Mouse (Mus musculus): ENCODE results near the gene Cetn3.

Cetn3 gene

DNA sequence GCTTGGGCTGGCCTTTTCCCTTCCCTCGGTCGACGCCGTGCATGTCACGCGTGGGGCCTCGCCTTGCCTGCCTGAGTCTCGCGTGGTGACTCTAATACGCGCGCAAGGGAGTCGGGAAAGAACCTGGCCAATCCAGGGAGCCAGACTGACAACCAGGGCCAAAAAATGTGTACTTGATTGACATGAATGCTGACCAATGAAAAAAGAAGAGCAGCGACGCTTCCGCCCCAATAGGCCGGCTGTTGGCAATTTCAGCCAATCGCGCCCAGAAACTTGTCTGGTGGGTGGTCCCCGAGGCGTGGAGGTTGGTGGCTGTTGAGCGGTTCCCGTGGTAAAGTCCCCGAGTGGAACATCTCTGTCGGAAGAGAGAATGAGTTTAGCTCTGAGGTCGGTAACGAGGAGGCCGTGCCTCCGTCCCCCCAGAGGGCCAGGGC lies at the start of gene Cetn3:
TSS of gene Cetn3 (plus strand) at position 107 of the 434 bp plus-strand sequence.
- peak; percentile 97 for DNase-seq

DNA sequence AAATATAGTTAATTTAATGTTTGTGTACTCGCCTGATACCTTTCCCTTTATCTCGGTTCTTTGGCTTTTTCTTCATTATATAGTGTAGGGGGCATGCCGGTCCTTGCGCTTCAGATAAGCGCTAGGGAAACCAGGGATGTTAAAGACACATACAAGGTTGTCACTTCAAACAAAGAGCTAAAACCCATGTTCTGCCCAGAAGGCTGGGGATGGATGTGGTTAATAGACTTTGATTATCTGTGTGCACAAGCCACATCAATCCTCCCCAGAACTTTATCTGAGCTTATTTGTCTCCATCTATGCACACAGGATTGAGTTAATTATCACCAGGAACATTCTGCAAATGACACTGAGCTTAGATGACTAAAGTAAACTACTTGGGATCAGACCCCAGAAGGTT lies 46.3 kb upstream of the Cetn3 start:
- DNase-seq: no peak

DNA sequence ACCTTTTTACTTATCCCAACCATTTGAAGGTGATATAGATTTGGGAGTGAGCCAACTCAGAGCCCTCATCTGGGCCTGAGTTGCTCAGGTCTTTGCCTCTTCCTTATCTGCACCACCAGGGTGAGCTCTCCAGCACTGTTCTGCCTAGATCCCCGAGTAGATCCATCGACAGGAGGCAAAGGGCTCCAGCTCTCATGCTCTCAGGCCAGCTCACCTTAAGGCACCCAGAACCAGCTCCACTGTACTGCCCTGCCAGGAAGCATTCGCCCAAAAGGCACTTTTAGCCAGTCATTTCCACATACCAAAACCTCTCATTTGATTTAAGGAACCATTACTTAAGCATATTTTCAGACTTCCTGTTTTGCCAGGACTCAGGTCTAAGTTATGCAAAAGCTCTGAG lies 42.0 kb upstream of the Cetn3 start:
- DNase-seq: peak; percentile 14

DNA sequence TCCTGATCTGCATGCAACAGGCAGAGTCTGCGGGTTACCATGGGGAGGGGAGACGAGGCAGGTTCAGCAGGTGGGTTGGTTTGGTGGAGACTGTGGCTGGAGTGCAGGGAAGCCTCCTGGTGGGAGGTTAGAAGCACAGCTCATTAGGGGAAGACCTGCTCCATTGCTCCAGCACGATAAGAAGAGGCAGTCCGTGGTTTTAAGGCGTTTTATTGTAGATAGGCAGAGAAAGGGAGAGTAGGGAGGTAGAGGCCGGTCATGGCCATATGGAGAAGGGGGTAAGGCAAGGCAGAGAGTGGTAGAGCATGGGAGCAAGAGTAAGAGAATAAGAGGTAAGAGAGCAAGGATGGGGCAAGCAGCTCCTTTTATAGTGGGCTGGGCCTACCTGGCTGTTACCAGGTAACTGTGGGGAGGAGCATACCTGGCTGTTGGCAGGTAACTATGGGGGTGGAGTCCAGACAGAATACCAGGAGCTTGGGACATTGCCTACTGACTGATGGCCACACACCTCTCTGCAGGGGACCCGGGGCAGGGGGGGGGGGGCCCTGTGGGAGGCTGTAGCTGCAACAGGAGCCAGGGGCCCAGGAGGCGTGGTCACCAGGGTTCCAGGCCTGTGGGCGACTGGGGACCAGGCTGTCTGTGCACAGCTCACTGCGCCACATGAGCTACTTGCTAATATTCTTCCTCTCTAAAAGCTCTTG lies 39.3 kb upstream of the Cetn3 start:
- peak; percentile 25 for DNase-seq

DNA sequence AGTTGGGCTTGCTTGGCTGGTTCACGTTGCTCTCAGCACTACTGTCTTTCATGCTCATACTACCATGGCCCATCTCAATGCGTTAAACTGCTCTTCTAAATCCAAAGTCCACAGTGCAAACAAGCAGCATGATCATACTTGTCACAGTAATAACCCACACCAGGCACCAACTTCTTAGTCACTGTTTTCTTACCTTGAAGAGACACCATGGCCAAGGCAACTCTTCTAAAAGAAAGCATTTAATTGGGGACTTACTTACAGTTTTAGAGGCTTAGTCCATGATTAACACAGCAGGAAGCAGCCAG lies 38.8 kb upstream of the Cetn3 start:
- DNase-seq: no peak

DNA sequence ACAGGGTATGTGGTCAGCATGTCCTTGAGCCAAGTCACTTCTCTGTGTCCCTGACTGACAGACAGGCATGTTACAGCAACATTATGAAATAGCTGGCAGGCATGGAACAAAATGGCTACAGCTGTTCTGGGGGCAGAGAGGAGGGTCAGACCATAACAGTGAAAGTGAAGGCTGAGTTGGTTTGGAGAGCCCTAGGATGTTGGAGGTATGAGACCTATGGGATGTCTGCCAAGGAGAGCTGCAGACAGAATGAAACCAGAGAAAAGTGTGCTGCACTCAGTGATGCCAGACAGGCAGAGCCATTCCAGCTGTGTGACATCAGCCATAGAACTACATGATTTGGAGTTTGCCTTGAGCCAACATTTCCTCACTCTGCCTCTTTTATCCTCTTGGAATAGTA lies 28.0 kb upstream of the Cetn3 start:
- DNase-seq: no peak

DNA sequence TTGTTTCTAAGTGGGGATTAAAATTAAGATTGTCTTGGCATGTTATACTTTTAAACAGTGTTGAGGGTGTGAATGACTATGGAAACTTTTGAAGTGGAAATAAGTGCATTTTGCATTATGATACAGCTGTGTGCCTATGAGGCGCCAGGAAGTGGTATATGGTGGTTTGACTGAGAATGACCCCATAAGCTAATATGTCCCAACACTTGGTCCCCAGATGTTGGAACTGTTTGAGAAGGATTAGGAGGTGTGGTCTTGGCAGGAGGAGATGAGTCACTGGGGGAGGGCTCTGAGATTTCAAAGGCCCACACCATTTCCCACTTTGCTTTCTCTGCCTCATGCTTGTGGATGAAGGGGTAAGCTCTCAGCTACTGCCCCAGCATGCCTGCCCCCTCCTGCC lies 27.6 kb upstream of the Cetn3 start:
- no peak for DNase-seq

DNA sequence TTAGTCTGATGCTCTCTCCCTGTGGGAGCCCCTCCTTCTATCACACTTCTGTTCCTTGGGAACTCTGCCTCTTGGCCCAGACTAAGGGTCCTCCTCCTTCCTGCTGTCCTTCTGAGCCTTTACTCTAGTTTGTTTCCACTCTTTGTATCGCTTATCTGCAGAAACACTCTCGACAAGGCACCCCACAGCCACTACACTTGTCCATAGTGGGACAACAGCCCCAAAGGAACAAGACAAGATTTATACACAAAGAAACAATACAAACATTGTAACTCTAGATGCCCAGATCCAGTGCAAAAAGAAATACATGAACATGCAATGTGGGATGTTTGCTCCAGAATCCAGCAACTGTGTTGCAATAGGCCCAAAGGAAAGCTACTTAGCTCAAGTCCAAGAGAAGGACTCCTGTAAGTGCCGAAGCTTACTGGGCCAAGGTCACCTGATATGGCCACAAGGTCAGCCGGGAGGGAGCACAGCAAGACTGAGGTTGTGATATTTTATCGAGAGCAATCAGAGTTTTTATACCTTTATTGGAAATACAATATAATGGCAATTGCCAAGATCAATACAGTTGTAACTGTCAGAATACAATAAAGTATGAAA lies 25.7 kb upstream of the Cetn3 start:
- DNase-seq: peak; percentile 46

DNA sequence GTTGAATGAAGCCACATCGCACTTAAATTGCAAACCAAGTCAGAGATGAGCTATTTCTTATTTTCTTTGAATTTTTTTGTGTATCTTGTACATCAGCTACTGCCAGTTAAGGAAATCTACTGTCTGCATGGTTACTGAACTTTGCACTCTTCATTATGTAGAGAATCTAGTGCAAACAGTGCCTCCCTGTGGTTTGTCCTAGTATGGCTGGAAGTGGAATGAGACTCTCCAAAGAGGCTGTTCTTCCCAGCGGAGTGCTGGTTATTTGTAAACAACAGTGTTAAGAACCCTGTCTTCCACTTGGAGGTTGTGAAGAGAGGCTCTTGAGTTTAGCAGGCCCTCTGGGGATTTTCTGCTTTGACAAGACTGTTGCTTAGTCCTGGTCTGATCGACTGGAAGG lies 22.5 kb upstream of the Cetn3 start:
- DNase-seq: peak; percentile 69

DNA sequence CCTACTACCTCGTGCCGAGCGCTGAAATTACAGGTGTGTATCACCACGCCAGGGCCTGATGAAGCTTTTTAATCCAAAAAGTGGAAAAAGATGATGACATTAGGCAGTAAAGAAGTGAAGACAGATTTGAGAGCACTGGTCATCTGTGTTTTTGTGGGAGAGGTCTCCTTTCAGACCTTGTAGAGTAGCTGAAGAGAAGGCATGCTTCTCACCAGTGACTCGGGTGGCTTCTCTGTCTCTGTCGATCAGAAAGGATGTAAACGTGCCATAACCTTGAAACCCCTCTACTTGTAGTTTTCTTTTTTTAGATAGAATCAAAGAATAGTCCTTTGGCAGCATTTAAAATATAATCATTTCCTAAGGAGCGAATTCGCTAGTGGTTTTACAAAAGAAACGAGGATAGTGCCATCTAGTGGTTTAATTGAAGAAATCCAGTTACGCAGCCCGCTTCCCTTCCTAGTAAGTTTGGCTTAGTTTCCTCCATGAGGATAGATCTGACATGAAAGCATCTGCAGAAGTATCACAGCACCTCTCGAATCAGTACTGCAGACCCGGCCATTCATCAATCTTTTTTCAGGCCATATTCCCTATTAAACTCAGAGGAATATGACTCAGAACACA lies 21.2 kb upstream of the Cetn3 start:
- peak; percentile 70 for DNase-seq

DNA sequence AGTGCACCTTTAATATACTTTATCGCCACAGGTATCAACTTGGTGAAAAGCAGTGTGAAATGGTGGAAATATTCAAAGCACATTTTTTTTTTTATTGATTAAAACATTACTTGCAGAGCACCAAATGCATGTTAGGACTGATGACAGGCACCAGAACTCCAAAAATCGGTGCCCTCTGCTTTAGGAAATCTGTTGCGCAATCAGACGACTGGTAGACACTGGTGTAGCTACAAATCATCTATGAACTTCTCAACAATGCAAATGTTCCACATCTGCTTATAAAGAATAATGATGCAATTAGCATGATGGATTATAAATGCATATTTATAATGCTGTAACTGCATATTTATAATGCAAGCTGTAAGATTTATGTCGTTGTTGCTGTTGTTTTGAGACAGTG lies 18.7 kb upstream of the Cetn3 start:
- DNase-seq: no peak

DNA sequence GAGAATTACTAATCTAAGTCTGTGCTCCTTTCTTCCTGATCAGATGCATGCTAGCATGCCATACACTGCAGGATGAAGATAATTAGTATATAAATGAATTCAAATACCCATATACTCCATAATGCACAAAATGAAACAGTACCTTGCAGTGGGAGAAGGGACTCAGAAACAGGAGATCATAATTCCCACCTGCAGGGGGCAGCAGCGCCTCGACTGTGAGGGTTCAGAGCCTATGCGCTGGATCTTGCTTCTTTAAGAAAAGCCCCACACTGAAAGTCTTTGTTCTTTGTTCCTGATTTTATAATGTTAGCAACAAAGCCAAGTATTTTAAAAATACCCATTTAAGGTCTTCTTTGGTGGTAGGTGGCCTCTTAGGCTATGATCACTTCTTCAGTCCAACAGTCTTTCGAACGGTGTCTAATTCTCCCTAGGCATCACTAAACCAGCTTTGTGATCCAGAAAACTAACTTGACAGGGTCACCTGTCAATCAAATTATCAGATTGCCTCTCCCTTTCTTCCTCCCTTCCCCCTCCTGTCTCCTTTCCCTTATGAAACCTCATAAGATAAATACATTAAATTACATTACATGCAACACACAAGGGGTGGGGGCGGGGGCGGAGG lies 15.7 kb upstream of the Cetn3 start:
- peak; percentile 82 for DNase-seq

DNA sequence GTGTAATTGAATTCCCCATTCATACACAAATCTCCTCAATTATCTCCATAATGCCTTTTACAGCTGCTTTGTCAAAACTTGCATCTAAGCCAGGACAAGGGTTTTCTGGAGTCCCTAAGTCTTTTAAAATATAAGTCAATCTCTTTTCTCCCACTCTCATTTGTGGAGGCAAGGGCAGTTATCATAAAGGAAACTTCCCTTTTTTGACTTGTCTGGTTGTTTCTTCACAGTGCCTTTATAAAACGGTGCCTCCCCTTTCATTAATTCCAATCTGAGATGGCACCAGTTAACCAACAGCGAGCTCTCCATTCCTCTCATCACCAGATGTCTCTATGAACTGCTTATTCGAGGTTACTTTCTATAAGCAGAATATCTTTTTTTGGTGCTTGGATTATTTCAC lies 6.7 kb upstream of the Cetn3 start:
- DNase-seq: no peak

DNA sequence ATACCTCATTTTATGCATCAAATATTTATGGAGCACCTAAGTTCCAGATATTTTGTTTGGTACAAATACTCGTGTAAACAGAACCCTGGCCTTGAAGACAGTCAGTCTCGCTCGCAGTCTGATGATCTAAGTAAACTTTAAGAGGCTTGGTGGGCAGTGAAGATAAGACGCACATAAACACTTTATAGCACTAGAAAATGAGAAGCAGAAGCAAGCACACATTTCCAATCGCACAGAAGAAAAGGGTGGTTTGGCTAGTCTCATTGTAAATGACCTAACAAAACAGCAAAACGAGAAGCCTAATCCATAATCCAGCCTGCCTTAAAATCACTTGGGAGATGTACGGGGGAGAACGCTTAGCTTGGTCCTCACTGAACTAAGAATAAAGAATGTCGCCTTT lies 402 bp upstream of the Cetn3 start:
- DNase-seq: no peak

DNA sequence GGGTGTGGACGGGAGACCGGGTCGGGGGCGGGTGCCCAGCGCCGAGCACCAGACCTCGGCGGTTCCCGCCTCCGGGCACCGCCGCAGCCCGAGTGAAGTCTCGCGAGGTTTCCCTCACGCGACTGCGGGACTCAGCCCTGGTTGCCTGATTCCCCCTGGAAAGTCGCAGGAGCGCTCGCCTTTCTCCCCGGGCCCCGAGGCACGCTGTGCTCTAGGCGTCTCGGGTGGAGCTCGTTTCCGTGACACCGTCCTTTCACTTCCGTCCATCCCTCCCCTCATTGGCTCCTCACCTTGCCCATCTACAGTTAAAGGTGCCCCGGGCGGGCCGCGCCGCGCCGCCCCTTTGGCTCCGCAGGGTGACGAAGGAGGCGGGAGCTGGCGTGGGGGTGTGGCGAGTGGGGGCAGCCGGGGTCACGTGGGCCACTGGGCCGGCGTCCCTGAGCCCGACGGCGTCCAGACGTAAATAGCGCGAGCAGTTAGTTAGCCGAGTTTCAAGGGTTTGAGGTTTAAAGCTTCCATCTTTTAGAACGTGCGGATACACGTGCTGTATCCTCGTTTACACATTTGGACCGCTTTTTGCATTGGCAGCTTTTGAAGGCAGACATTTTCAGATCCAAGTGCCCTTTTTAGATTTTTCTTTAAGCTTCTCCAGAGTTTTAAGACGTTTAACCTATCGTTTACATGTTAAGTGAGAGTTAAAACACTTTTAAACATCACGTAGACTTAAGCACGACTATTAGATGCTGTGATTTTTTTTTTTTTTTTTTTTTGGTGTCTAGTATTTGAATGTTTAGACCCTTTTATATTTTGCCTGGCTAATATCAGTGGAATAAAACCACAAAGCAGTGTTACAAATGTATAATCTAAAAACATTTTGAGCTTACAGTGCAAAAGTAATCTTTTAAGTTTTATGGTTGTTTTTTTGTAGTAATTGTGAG lies 797 bp downstream of the Cetn3 start:
- DNase-seq: peak; percentile 99

DNA sequence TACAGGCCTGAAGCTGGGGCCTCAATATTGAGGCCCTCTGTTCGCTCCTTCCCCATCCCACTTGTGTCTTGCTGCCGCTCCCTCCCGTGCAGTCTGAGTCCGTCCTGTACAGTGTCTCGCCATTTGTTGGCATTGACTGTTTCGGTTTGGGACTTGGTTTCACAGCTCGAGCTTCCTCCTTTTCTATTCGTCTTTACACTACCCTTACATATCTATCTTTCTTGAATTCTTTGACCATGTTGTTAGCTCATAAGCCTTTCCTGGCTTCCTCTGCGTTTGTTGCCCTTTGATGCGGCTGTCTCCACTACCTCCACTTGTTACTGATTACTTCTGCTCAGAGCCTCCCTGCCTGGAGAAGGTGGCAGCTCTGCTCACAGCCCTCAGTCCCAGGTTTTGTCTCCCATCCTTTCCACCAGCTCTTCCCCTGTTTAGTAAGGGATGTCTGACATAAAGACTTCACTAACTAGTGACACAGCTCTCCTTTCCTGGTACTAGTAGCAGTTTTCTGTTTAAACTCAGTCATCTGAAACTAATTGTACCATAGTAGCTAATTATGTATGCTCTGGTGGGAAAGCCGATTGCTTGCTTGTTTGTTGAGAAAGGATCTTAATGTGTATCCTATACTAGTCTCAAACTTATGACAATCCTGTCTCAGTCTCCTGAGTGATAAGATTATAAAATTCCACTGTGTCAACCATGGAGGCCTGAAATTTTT lies 3.0 kb downstream of the Cetn3 start:
- no peak for DNase-seq

DNA sequence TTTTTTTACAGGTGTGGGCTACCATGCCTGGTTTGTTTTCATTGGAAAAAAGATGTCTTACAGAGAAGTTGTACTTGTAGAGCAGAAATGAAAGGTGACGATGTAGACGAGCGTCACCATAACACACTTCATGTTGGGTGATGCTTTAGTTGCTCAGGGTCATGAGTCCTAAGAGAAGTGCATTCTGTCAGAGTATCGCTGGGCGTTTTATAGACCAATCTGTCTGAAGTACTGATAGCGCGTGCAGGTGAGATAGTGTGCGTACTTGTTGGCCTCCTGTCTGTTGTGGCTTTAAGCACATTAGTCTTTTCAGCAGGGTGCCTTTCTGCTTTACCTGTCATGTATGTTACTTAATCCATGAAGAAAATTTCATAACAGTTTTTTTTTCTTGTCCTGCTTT lies 7.3 kb downstream of the Cetn3 start:
- DNase-seq: no peak

DNA sequence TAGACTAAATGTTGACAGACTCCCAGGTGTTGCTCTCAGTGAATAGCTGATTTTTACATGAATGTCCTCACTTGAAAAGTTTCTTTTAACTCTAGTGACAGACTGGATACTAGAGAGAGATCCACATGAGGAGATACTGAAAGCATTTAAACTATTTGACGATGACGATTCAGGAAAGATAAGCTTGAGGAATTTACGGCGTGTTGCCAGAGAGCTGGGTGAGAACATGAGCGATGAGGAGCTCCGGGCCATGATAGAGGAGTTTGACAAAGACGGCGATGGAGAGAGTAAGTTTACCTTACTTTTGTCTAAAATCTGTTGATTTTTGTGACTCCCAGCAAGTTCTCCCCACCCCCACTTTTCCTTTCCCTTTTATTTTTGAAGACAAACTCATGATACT lies 9.0 kb downstream of the Cetn3 start:
- peak; percentile 26 for DNase-seq

DNA sequence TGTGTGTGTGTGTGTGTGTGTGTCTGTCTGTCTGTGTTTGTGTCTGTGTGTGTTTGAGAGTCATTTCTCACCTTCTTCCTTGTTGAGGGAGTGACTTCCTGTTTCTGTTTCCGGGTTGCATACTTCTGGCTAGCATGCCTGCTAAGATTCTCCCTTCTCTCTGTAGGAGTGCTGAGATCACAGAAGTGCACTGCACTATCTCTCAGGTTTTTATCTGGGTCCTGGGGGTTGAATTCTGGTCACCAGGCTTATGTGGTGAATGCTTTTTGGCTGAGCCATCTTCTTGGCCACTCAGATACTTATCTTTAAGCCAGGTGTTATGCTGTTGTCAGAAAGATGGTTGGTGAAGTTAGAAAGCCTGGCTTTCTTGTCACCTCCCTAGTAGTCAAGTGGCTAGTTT lies 11.0 kb downstream of the Cetn3 start:
- DNase-seq: peak; percentile 10

DNA sequence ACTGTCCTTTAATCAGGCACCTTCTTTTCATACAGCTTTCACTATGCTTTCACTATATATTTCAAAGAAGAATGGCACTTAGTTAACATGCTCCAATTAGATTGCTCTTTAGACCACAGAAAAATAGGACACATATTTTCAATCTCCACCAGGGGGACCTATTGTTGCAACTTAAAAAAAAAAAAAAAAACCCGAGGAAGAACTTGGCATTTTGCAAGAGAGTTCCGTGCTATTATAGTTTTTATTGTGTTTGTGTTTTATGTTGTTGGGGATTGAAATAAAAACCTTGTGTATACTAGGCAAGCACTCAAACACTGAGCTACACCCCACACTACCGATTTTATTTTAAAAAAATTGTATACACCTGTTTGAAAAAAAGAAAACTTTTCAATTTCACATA lies 18.2 kb downstream of the Cetn3 start:
- peak; percentile 10 for DNase-seq

DNA sequence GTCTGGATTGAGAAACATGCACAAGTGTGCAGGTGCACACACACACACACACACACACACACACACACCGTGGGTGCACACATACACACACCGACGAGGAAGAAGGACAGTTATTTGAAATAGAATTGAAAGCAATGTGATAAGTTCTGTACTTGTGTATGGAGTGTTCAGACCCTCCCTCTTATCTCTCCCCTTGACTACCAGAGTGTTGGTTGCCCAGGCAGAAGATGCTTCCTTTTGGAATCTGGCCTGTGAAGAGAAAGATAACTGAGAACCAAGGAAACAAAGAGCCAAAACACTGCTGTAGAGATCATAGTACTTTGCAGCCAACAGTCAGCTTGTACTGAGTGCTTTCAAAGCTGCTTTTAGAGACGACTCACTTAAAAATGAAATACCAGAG lies 20.8 kb downstream of the Cetn3 start:
- no peak for DNase-seq

DNA sequence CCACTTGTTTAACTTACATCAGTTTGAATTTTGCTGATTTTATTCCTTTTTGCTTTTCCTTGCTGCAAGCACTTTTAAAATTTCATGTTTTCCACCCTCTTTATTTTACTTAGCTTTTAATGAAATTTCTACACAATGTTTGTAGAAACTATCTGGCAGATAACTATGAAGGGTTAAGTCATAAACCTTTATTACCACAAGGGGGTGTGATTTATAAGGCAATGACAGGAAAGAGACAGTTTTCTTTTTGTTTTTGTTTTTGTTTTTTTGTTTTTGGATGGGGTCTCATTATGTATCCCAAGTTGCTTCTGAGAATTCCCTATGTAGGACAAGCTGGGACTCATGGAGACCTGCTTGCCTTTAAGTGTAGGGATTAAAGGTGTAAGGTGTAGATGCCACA lies 39.9 kb downstream of the Cetn3 start:
- no peak for DNase-seq

Data from lung, postnatal 36 days (tissue).